Mouse (Mus musculus): ENCODE results near the gene Tmem94. TPM values are rescaled to one million over a fixed set of nuclear protein-coding genes. Genes with fewer than 3 reads are reported as not detected.

Gene Tmem94
- total RNA-seq, 4 experiments from 2014 or later, result 96.2 to 103 (median 100) TPM

- peak; percentile 61 for DNase-seq (ENCODE audit: low spot score)
These were observed 1.2 kb downstream of the Tmem94 start for GRCm38 (mm10) chr11:115766356-115766943.

GRCm38 (mm10) chr11:115766981-115767380 is 1.7 kb downstream of the Tmem94 start:
- no peak for DNase-seq (ENCODE audit: low spot score)

- DNase-seq (ENCODE audit: low spot score), result no peak
These were observed 3.7 kb downstream of the Tmem94 start for GRCm38 (mm10) chr11:115768896-115769295.

DNA sequence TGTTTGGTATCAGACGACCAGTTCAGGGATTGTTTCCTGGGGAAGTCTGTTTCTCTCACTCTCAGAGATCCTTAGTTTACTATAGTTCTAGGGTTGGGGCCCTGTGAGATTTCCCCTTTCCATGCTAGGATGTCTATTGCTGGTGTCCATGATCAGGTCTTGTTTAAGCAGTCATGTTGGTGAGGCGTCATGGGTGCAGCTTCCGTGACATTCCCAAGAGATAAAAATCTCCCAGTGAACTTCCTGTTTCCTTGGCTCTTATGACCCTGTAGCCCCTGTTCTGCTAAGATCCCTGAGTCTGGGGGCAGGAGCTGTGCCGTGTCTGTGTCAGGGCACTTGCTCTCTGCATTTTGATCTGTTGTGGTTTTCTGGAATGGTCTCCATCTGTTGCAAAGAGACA is 9.4 kb downstream of the Tmem94 start:
- DNase-seq (ENCODE audit: low spot score), result no peak

DNA sequence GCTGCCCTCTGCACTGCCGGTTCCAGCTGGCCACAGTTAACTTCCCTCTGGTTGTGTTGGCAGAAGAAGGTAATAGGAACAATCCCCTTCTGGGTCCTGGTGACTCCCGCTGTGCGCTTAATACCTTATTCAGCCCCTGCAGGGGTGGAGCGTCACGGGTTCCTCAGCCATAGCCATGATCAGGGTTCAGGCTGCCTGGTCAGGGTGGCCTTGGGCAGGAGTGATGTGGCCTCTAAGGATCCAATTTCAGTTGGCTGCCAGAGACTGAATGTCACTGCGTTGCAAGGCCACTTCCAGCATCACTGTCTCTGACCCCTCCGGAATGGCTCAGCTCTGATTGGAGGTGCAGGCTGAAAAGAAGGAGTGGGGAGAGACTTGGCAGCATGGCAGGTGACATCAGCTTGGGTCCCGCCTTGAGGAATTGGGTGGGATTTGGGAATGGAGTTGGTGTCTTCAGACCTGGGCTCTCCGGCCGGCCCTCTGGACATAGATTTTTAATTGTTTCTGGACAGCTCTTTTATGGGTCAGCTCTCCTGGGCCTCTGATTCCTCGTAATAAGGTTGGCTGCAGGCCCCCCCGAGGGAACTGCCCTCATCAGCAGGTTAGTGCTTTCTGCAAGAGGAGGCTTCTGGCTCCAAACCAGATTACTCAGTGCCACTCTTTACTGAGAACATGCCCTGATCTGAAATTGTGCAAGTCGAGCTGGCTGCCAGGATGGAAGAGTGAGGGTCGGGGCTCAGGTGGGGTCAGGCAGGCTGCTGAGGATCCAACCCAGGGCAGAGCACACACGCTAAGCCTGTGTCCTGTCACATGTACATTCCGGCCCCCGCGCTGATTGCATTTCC is 10.8 kb downstream of the Tmem94 start:
- DNase-seq (ENCODE audit: low spot score), result peak; percentile 61

DNA sequence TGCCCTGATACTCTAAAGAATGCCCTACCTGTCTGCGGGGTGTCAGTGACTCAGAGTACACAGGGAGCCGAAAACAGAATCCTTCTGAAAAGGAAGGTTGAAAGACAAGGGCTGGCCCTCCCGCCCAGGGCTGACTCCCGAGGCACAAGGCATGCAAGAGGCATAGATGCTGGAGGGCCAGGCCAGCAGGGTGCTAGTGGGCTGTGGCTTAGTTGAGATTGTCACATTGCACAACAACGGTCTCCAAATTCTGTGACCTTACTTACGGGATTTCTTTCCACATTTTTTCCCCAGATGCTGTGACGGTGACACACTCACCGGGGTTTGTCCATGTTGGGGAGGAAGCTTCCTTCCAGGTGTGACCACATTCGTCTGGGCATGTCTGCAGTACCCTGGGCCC is 11.7 kb downstream of the Tmem94 start:
- no peak for DNase-seq (ENCODE audit: low spot score)

- no peak for DNase-seq (ENCODE audit: low spot score)
These were observed 12.5 kb downstream of the Tmem94 start for GRCm38 (mm10) chr11:115777487-115778335.

GRCm38 (mm10) chr11:115779038-115779571 is 13.9 kb downstream of the Tmem94 start:
- peak; percentile 96 for DNase-seq (ENCODE audit: low spot score)

- DNase-seq (ENCODE audit: low spot score), result no peak
These were observed 15.2 kb downstream of the Tmem94 start for GRCm38 (mm10) chr11:115780141-115781070.

GRCm38 (mm10) chr11:115786473-115786872 is 21.2 kb downstream of the Tmem94 start:
- DNase-seq (ENCODE audit: low spot score), result no peak

DNA sequence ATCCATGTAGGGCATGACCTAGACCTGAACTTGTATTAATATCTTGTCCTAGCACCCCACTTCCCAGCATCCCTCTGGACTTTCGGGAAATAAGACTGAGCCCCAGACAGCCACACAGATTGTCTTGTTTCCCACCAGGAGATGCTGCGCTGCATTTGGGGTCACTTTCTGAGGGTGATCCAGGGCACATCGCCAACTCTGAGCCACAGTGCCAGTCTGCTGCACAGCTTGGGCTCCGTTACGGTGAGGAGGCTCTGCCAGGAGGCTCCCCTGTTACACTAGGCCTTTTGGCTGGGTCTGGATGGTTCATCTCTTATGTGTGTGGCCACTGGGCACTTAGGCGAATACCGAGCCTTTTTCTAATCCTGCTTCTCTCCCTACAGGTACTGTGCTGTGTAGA is 24.6 kb downstream of the Tmem94 start:
- DNase-seq (ENCODE audit: low spot score), result no peak

- no peak for DNase-seq (ENCODE audit: low spot score)
These were observed 26.7 kb downstream of the Tmem94 start for GRCm38 (mm10) chr11:115791919-115792318.

DNA sequence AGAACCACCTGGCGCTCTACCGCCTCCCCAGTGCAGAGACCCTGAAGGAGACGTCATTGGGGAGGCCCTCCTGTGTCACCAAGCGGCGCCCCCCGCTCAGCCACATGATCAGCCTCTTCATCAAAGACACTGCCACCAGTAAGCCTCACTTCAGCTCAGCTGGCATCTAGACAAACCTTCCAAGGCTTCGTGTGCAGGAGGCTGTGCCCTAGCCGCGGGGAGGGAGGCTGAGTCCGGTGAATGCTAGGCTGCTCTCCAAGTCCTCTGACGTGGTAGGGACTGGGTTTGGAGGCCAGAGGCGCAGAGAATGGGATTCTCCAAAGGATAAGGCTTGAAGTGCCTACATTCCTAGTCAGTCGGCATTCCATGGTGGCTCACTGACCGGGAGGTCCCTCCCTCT is 27.1 kb downstream of the Tmem94 start:
- no peak for DNase-seq (ENCODE audit: low spot score)

- DNase-seq (ENCODE audit: low spot score), result no peak
These were observed 31.7 kb downstream of the Tmem94 start for GRCm38 (mm10) chr11:115796898-115797297.

- DNase-seq (ENCODE audit: low spot score), result no peak
These were observed 32.4 kb downstream of the Tmem94 start for GRCm38 (mm10) chr11:115797665-115798064.

- DNase-seq (ENCODE audit: low spot score), result no peak
These were observed 35.7 kb downstream of the Tmem94 start for GRCm38 (mm10) chr11:115800981-115801380.

- DNase-seq (ENCODE audit: low spot score), result no peak
These were observed 38.0 kb downstream of the Tmem94 start for GRCm38 (mm10) chr11:115803072-115803709.

DNA sequence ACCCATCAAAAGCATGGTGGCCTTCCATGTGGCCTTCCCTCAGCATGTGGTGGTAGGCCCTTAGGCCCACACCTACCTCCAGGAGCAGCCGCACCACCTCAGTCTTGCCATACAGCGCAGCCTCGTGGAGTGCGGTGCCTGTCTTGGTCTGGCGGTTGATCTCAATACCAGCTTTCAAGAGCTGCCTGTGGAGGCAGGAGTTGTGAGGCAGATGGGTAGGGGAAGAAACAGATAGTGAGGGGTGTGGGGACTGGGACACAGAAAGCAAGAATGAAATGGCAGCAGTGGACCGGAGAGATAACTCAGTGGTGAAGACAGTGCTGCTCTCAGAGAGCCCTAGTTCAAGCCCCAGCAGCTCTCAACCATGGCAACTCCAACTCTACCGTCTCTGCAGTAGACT is 39.8 kb downstream of the Tmem94 start:
- no peak for DNase-seq (ENCODE audit: low spot score)

- peak; percentile 40 for DNase-seq (ENCODE audit: low spot score)
These were observed 40.9 kb downstream of the Tmem94 start for GRCm38 (mm10) chr11:115806154-115806553.

DNA sequence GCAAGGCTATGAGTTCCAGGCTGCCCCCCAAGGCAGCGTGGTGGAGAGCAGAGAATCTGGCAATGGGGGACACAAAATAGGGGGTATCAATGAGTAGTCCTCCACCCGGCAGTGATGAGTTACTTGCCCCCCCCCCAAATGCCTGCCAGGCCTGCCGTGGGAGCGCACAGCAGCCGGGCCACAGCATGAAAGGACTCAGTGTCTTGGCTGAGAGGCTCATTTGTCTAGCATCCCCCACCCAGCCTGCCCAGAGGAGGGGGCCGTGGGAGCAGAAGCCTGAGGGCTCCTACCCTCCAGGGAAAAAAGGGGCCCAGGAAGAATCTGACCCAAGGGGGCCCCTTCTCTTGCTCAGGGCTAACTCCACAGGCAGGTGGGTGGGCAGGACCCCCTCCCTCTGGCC is 42.1 kb downstream of the Tmem94 start:
- DNase-seq (ENCODE audit: low spot score), result no peak

Data from heart, adult 8-10 months (tissue).